Mouse (Mus musculus) intestine, postnatal 0 days (tissue): ENCODE results near the gene Myo10. TPM values are rescaled to one million over a fixed set of nuclear protein-coding genes. Genes with fewer than 3 reads are reported as not detected.
A peak's percentile ranks its signal among the peaks of the same experiment; 100 is the strongest.

ENCODE experiments used
- ATAC-seq: fragments of 200-750 bp; cut with Nextera tagmentation; 2 replicates; pipeline ENCODE4 v1.8.0; 2017; ENCODE audit warnings: mild to moderate bottlenecking, moderate TSS enrichment, moderate library complexity
- H3K27ac ChIP-seq: fragments of 300-500 bp; sonication (generic); 2 replicates; pipeline ENCODE4 v1.5.1; 2014; ENCODE audit warnings: mild to moderate bottlenecking, low read depth, low read length, moderate library complexity
- H3K27me3 ChIP-seq: fragments of 300-500 bp; sonication (generic); replicated peaks from 2 replicates; pipeline ENCODE4 v1.6.1; 2014; ENCODE audit warnings: low read length, mixed read lengths; ENCODE audit not compliant: control insufficient read depth, insufficient read depth
- H3K36me3 ChIP-seq: fragments of 300-500 bp; sonication (generic); 2 replicates; pipeline ENCODE4 v1.6.1; 2014; ENCODE audit warnings: mild to moderate bottlenecking, moderate library complexity; ENCODE audit not compliant: control insufficient read depth, insufficient read depth
- H3K4me1 ChIP-seq: fragments of 300-500 bp; sonication (generic); replicated peaks from 2 replicates; pipeline ENCODE4 v1.6.1; 2014; ENCODE audit warnings: antibody characterized with exemption, low read length, mixed read lengths; ENCODE audit not compliant: control insufficient read depth, insufficient read depth
- H3K4me2 ChIP-seq: fragments of 300-500 bp; sonication (generic); replicated peaks from 2 replicates; pipeline ENCODE4 v1.6.1; 2014; ENCODE audit warnings: low read depth, mild to moderate bottlenecking, moderate library complexity
- H3K4me3 ChIP-seq: fragments of 300-500 bp; sonication (generic); 2 replicates; pipeline ENCODE4 v1.5.1; 2014; ENCODE audit warnings: low read depth, low read length
- H3K9ac ChIP-seq: fragments of 300-500 bp; sonication (generic); 2 replicates; pipeline ENCODE4 v1.6.1; 2014; ENCODE audit warnings: mild to moderate bottlenecking, low read depth, low read length
- H3K9me3 ChIP-seq: fragments of 300-500 bp; sonication (generic); 2 replicates; pipeline ENCODE4 v1.6.1; 2016; ENCODE audit warnings: mixed run types; ENCODE audit not compliant: control insufficient read depth
- CTCF ChIP-seq: sonication (generic); IDR thresholded peaks from 2 replicates; pipeline ENCODE4 v1.5.1; 2016; ENCODE audit warnings: low read depth, mild to moderate bottlenecking, control low read depth, antibody characterized with exemption, moderate library complexity
- WGBS: fragments of 180-500 bp; shearing (Covaris S2); extraction: QIAGEN DNeasy Blood & Tissue Kit; methylation state at CpG from one replicate; pipeline ENCODE4 v1.1.7; 2014; 5-methylcytosine and 5-hydroxymethylcytosine counted together
- polyA plus RNA-seq: library from polyadenylated mRNA; unstranded; fragments of >200 nt; fragmentation: Nextera tagmentation; extraction: Ambion mirVana; gene quantifications from 2 replicates; pipeline ENCODE4 v1.2.1, GENCODE M21; 2015

Myo10 gene
- polyA plus RNA-seq, 1 experiment from 2014 or later, result 9.5 TPM

DNA sequence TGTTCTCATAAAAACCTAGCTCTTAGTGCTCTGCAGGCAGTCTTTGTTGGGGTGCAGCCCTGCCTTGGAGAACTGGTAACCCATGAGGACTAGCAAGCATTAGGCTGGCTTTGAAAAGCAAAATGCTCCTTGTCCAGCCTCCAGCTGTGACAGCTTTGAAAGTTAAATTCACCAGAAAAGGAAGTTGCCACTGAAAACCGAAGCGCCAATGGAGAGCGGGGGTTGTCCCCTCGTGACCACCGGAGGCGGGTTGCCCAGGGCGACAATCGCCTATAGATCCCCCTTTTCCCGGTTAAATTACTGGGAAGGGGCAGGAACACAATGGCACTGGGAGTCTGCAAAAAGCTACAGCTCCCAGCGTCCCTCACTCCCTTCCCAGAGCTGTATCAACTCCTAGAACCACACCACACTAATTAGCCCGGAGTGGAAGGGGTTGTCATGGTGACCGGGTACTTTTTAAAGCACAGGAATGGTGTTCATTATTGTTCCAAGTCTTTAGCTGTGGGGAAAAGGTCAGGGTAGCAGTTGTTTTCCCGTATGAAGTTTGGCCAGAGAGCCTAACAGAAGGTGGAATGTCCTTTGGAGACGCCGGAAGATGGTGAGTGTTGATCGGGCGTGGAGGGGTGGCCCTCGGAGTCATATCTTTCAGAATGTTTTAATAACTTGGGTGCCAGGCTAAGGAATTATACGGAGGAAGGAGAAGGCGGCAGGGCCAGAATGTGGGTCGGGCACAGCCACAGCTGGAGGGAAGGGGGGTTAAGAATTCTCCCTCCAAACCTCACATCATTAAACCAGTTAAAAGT, 151.6 kb downstream of the Myo10 start:
- WGBS, result 12% methylated on average over 21 of the region's 21 CpGs
- peak overlapping the region; percentile 11; the same call in 1 of the 2 replicates for H3K9ac ChIP-seq
- ATAC-seq, result peak; percentile 36; the same call in 1 of the 2 replicates
- TF ChIP-seq CTCF, result no peak
- peak overlapping the region; percentile 34 for H3K4me3 ChIP-seq
- no peaks in the 10 kb centered on the region for H3K4me1 ChIP-seq
- peak overlapping the region; percentile 54 for H3K4me2 ChIP-seq
- peaks cover 2% of the 10 kb centered on the region for H3K36me3 ChIP-seq
- H3K9me3 ChIP-seq, result no peaks in the 10 kb centered on the region
- no peaks in the 10 kb centered on the region for H3K27me3 ChIP-seq
- H3K27ac ChIP-seq, result peak overlapping the region; percentile 36

DNA sequence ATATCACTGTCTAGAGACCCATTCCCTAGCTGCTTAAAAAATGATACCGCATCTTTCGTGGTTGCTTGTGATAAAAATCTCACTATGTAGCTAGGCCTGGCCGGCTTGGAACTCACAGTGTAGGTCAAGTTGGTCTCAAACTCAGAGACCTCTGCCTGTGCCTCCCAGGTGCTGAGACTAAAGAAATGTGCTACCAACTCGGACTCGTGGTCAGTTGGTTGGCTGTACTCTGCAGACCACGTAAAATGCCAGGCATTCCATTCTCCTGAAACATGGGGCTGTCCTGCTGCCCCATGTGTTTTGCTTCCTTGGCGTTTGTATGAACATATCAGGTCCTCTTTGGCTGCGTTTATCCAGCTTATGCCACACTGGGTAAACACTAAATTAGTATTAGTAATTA, 156.6 kb downstream of the Myo10 start:
- Histone ChIP-seq H3K4me2 (no peak overlapping the region), H3K9ac (no peak overlapping the region), H3K4me3 (no peak overlapping the region), H3K36me3 (peaks cover 48% of the 10 kb centered on the region), H3K27me3 (no peaks in the 10 kb centered on the region), H3K4me1 (no peaks in the 10 kb centered on the region), H3K9me3 (no peaks in the 10 kb centered on the region), H3K27ac (no peak overlapping the region)
- TF ChIP-seq CTCF, result no peak
- 76% methylated on average over 8 of the region's 8 CpGs for WGBS
- ATAC-seq, result no peak

DNA sequence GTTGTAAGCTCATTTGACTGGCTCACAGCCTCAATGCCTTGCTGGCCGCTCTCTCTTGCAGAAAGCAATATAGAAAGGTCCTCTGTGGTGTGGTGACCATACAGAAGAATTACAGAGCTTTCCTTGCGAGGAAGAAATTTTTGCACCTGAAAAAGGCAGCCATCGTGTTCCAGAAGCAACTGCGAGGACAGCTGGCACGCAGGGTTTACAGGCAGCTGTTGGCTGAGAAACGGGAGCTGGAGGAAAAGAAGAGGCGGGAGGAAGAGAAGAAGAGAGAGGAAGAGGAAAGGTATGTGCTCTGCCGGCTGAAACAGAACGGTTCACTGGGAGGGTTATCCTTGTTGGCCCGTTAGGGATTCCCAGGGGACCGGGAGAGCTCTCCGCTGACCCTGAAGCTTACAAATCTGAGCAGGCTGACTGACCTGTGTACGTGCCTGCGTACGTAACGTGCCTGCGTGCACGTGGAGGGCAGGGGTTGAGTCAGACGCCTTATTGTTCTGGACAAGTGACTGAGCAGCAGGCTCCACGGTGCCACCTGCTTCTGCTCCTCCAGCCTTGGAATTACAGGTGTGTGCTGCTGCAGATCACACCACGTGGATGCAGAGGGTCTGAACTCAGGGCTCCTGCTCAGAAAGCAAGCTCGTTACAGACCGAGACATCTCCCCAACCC, 157.3 kb downstream of the Myo10 start:
- H3K36me3 ChIP-seq, result peaks cover 56% of the 10 kb centered on the region
- TF ChIP-seq CTCF, result no peak
- H3K27me3 ChIP-seq, result no peaks in the 10 kb centered on the region
- 86% methylated on average over 23 of the region's 23 CpGs for WGBS
- ATAC-seq, result no peak
- H3K9ac ChIP-seq, result no peak overlapping the region
- no peak overlapping the region for H3K27ac ChIP-seq
- no peak overlapping the region for H3K4me2 ChIP-seq
- no peaks in the 10 kb centered on the region for H3K9me3 ChIP-seq
- H3K4me1 ChIP-seq, result no peaks in the 10 kb centered on the region
- H3K4me3 ChIP-seq, result no peak overlapping the region

DNA sequence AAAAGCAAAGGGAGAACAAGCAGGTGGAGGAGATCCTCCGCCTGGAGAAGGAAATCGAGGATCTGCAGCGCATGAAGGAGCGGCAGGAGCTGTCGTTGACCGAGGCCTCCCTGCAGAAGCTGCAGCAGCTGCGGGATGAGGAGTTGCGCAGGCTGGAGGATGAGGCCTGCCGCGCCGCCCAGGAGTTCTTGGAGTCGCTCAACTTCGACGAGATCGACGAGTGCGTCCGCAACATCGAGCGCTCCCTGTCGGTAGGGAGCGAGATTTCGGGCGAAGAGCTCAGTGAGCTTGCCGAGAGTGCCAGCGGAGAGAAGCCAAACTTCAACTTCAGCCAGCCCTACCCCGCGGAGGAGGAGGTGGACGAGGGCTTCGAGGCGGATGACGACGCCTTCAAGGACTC, 158.7 kb downstream of the Myo10 start:
- 88% methylated on average over 33 of the region's 33 CpGs for WGBS
- Histone ChIP-seq H3K27ac (no peak overlapping the region), H3K9me3 (no peaks in the 10 kb centered on the region), H3K36me3 (peaks cover 68% of the 10 kb centered on the region), H3K4me1 (no peaks in the 10 kb centered on the region), H3K27me3 (no peaks in the 10 kb centered on the region), H3K4me3 (no peak overlapping the region), H3K9ac (no peak overlapping the region), H3K4me2 (no peak overlapping the region)
- no peak for TF ChIP-seq CTCF
- ATAC-seq, result no peak

DNA sequence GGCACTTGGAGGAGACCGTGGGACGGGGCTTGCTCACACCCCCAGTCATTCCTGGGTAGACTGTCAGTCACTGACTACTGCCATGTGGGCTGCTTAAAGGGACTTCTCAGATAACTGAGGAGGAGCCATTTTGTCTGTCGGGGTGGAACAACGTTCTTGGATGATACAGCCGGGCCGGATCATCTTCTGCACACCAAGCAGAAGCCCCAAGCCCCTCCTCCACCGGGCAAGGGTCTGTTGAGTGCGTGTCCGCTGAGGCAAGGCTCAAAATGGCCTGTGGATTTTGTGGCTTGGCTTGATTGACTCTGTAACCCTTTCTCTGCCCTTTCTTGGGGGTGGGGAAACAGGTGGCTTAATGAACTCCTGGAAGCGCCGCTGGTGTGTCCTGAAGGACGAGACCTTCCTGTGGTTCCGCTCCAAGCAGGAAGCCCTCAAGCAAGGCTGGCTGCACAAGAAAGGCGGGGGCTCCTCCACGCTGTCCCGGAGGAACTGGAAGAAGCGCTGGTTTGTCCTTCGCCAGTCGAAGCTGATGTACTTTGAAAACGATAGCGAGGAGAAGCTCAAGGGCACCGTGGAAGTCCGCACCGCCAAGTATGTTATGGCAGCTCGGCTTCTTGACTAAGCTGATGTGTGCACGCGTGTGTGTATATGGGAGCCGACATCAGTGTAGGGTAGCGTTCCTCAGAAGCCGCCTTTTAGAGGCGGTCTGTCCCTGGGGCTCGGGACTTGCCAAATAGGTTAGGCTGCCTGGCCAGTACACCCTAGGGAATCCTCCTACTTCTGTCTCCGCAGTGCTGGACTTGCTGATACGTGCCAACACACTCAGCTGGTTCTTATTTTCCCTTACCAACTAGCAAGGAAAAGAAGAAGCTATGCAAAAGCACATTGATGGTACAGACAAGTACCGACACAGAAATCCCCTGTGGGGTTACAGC, 163.4 kb downstream of the Myo10 start:
- 90% methylated on average over 35 of the region's 35 CpGs for WGBS
- Histone ChIP-seq H3K9me3 (no peaks in the 10 kb centered on the region), H3K27me3 (no peaks in the 10 kb centered on the region), H3K4me2 (no peak overlapping the region), H3K4me1 (no peaks in the 10 kb centered on the region), H3K36me3 (peaks cover 93% of the 10 kb centered on the region), H3K27ac (no peak overlapping the region), H3K4me3 (no peak overlapping the region), H3K9ac (no peak overlapping the region)
- no peak for ATAC-seq
- TF ChIP-seq CTCF, result no peak

DNA sequence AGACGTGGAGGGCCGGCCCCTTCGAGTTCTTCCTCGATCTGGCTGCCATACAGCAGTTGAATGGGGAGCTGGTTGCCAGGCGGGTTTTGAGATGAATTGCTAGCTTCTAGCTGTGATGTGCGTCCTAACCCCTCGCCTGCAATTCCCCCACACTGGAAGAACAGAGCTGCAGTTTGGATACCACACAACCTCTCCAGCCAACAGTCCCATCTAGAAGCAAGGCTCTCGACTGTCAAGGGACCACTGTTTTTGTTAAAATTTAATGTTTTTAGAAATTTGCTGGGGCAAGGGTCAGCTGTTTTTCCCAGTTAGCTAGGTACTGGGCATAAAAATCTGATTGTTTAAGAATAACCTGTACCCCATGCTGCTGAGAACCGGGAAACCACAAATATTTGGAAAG, 165.1 kb downstream of the Myo10 start:
- no peak for ATAC-seq
- Histone ChIP-seq H3K4me3 (no peak overlapping the region), H3K9me3 (no peaks in the 10 kb centered on the region), H3K36me3 (peaks cover 80% of the 10 kb centered on the region), H3K4me2 (no peak overlapping the region), H3K9ac (no peak overlapping the region), H3K27ac (no peak overlapping the region), H3K4me1 (no peaks in the 10 kb centered on the region), H3K27me3 (no peaks in the 10 kb centered on the region)
- WGBS, result 75% methylated on average over 9 of the region's 9 CpGs
- TF ChIP-seq CTCF, result no peak
